Mouse (Mus musculus): ENCODE results near the gene Cdyl.

DNA sequence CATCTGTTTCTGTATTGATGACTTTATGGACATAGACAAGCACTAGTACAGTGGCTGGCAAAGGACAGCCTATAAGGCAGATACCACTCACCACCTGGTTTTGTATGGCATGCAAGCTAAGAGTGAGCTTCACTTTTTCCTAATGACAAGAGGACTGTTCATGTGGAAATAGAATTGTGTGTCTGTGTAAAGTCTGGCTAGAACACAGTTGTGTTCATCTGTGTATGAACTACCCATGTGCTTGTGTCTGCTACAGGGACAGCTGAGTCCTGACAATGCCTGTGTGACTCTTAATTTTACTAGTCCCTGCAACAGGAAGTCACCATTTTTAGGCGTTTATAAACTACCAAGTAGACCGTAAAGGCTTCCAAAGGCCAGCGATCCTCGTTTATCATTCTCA lies 158.4 kb downstream of the Cdyl start:
- no peak for TF ChIP-seq CTCF (IDR thresholded peaks at IDR 0.05; ENCODE audit: insufficient read depth, low read length)
- no peak for TF ChIP-seq POLR2A (IDR thresholded peaks at IDR 0.05; ENCODE audit: borderline replicate concordance, extremely low read depth, low read depth, low read length)

All from lung, adult 2 months (tissue).